Mouse (Mus musculus) MEL (cell line): Measurements from ENCODE around the gene Mtmr10.

Source experiments
- RAD21 ChIP-seq: IDR thresholded peaks from 2 replicates; pipeline ENCODE4 v1.6.1; 2011; ENCODE audit warnings: mild to moderate bottlenecking, low read depth, low read length, improper control_type of control experiment
- SMC3 ChIP-seq: IDR thresholded peaks from 2 replicates; pipeline ENCODE4 v1.6.1; 2011; ENCODE audit warnings: low read depth, low read length, improper control_type of control experiment

GRCm38 (mm10) chr7:64276921-64277320 lies 10.5 kb upstream of the Mtmr10 start:
- TF ChIP-seq SMC3 = no peak
- TF ChIP-seq RAD21 = no peak
